Mouse (Mus musculus) monocyte, adult 59 days (primary cell): ENCODE measurements around the gene Olfr905. TPM values are rescaled to one million over a fixed set of nuclear protein-coding genes. Genes with fewer than 3 reads are reported as not detected.

Source experiments
- total RNA-seq, 2 experiments: library from RNA; stranded (reverse); gene quantifications; one replicate each; pipeline ENCODE4 v1.2.4; 2023

Gene Olfr905
- not detected for total RNA-seq

DNA sequence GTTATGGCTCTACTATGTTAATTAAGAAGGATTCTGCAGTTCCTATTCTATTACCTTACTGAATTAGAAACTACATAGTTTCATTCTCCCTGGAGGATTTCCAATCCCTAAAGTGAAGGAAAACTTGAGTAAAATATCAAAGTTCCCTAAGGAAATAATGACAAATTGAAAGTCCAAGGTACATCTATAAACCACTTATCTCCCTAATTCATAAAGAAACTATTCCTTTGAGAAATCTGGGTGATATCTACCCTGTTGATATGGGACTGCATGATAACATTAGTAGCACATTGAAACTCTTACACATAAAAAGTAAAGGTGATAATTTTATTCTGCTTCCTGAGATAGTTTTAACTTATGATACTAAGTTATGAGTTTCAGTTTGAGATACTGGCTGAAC, at the start of gene Olfr905:
TSS of gene Olfr905 (plus strand) at position 301 of the 400 bp plus-strand sequence.

GRCm38 (mm10) chr9:38429155-38429554, 41.8 kb upstream of the Olfr905 start, which contains the start of gene Olfr901:
Gene Olfr901, plus strand, starts transcription at chr9:38429455.

DNA sequence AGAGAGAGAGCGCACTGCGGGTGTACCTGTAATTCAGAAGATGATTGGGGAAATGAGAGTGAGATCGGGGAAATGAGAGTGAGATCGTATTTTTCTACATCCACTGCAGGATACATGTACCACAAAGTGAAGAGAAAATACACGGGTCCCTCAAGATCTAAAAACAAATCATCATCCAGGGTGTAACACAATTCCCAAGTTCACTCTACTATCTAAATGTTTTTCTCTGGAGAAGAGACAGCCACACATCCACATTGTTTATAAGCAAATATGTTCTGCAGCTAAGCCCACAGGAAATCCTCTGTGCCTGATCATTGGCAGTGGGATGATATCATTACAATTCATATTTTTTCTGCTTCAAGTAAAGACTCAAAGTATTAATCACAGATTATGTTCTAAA, 23.6 kb upstream of the Olfr905 start, which contains the start of gene Olfr902:
TSS of gene Olfr902 (plus strand) at position 301 of the 400 bp plus-strand sequence.

GRCm38 (mm10) chr9:38462844-38463243, 8.1 kb upstream of the Olfr905 start, which contains the start of gene Olfr904:
Gene Olfr904, plus strand, starts transcription at chr9:38463144.

GRCm38 (mm10) chr9:38486785-38487184, 15.9 kb downstream of the Olfr905 start, which contains the start of gene Olfr906:
Gene Olfr906, plus strand, starts transcription at chr9:38487085.

DNA sequence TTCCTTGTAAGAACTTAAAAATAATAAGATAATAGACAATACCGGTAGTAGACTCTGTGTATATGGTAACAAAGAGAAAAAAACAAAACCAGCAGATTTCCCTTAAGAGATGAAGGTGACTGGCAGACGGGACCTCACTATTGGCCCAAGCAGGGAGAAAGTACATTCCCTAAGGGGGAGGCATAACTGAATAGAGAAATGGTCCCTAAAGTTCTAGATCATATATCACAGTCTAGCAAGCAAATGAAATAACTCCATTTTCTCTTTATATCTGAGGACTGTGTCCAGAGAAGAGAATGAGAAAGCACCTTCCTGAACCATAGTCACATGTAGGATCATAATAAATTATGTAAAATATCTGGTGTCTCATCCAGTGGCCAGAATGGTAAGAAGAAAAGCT, 24.6 kb downstream of the Olfr905 start, which contains the start of gene Olfr907:
TSS of gene Olfr907 (plus strand) at position 301 of the 400 bp plus-strand sequence.

GRCm38 (mm10) chr9:38521280-38521679, 50.4 kb downstream of the Olfr905 start, which contains the start of gene Olfr911-ps1:
Gene Olfr911-ps1, plus strand, starts transcription at chr9:38521580.

Other genes starting within 250 kb of the Olfr905 start
- gene Olfr143, start 218.3 kb upstream of the Olfr905 start, total RNA-seq, result not detected
- not detected for gene Olfr895, start 203.3 kb upstream of the Olfr905 start, total RNA-seq
- not detected for gene Olfr896-ps1, start 180.0 kb upstream of the Olfr905 start, total RNA-seq
- gene Olfr25, start 142.0 kb upstream of the Olfr905 start, total RNA-seq, result not detected
- gene Olfr898, start 122.7 kb upstream of the Olfr905 start, total RNA-seq, result not detected
- not detected for gene Olfr250, start 104.2 kb upstream of the Olfr905 start, total RNA-seq
- not detected for gene Olfr251, start 94.0 kb upstream of the Olfr905 start, total RNA-seq
- gene Olfr147, start 69.4 kb upstream of the Olfr905 start, total RNA-seq, result not detected
- gene Olfr901, start 41.7 kb upstream of the Olfr905 start, total RNA-seq, result not detected
- not detected for gene Olfr902, start 23.5 kb upstream of the Olfr905 start, total RNA-seq
- gene Olfr904, start 8.0 kb upstream of the Olfr905 start, total RNA-seq, result not detected
- not detected for gene Olfr906, start 16.0 kb downstream of the Olfr905 start, total RNA-seq
- not detected for gene Olfr907, start 24.7 kb downstream of the Olfr905 start, total RNA-seq
- gene Olfr911-ps1, start 50.5 kb downstream of the Olfr905 start, total RNA-seq, result not detected
- not detected for gene Olfr910, start 66.7 kb downstream of the Olfr905 start, total RNA-seq
- gene Olfr912, start 109.1 kb downstream of the Olfr905 start, total RNA-seq, result not detected
- not detected for gene Olfr913, start 121.7 kb downstream of the Olfr905 start, total RNA-seq
- gene Olfr914, start 134.0 kb downstream of the Olfr905 start, total RNA-seq, result not detected
- gene Olfr916, start 188.8 kb downstream of the Olfr905 start, total RNA-seq, result not detected
- gene Olfr917, start 194.7 kb downstream of the Olfr905 start, total RNA-seq, result not detected
- not detected for gene Olfr918, start 203.5 kb downstream of the Olfr905 start, total RNA-seq
- gene Olfr919, start 232.6 kb downstream of the Olfr905 start, total RNA-seq, result not detected
- 10 to 100 TPM; 72.6 to 77.7 TPM for gene Vwa5a, start 247.2 kb downstream of the Olfr905 start, total RNA-seq